Mouse (Mus musculus) heart, embryonic 14.5 days (tissue): Measurements from ENCODE around the gene Alpk1. TPM values are rescaled to one million over a fixed set of nuclear protein-coding genes. Genes with fewer than 3 reads are reported as not detected.
A peak's percentile ranks its signal among the peaks of the same experiment; 100 is the strongest.

Experiments used
- ATAC-seq: fragments of 200-750 bp; cut with Nextera tagmentation; 2 replicates; pipeline ENCODE4 v1.8.0; 2017; ENCODE audit warnings: low read depth, moderate TSS enrichment; ENCODE audit not compliant: insufficient number of reproducible peaks, insufficient read depth, low FRiP score
- H3K27ac ChIP-seq, 2 experiments: fragments of 200-500 bp in 1 of 2; fragments of 300-500 bp in 1 of 2; sonication (generic) in 1 of 2; replicated peaks in 1 of 2; 2 replicates each; pipeline ENCODE4 v1.5.1; 2012 to 2014; ENCODE audit warnings: low read depth in 2 of 2, low read length in 2 of 2, control low read depth in 1 of 2, mild to moderate bottlenecking in 1 of 2, mixed read lengths in 1 of 2; ENCODE audit not compliant: control insufficient read depth in 1 of 2, insufficient read depth in 1 of 2
- H3K27me3 ChIP-seq: fragments of 300-500 bp; sonication (generic); 2 replicates; pipeline ENCODE4 v1.6.1; 2014; ENCODE audit warnings: mild to moderate bottlenecking, low read length, control low read depth; ENCODE audit not compliant: control insufficient read depth, insufficient read depth
- H3K36me3 ChIP-seq: fragments of 300-500 bp; sonication (generic); 2 replicates; pipeline ENCODE4 v1.6.1; 2014; ENCODE audit warnings: mild to moderate bottlenecking, control low read depth, low read length, mixed read lengths; ENCODE audit not compliant: control insufficient read depth, insufficient read depth
- H3K4me1 ChIP-seq, 2 experiments: fragments of 200-500 bp in 1 of 2; fragments of 300-500 bp in 1 of 2; sonication (generic) in 1 of 2; 2 replicates each; pipeline ENCODE4 v1.6.1; 2012 to 2014; ENCODE audit warnings: low read length in 2 of 2, control low read depth in 1 of 2, mixed read lengths in 1 of 2; ENCODE audit not compliant: control insufficient read depth in 2 of 2, insufficient read depth in 2 of 2
- H3K4me2 ChIP-seq: fragments of 300-500 bp; sonication (generic); 2 replicates; pipeline ENCODE4 v1.6.1; 2014; ENCODE audit warnings: mild to moderate bottlenecking, low read length
- H3K4me3 ChIP-seq, 2 experiments: fragments of 200-500 bp in 1 of 2; fragments of 300-500 bp in 1 of 2; sonication (generic) in 1 of 2; 2 replicates each; pipeline ENCODE4 v1.5.1; 2012 to 2014; ENCODE audit warnings: low read length in 2 of 2, mild to moderate bottlenecking in 2 of 2, control low read depth in 1 of 2, low read depth in 1 of 2, moderate library complexity in 1 of 2; ENCODE audit not compliant: control insufficient read depth in 1 of 2, insufficient read depth in 1 of 2
- H3K9ac ChIP-seq: fragments of 300-500 bp; sonication (generic); 2 replicates; pipeline ENCODE4 v1.6.1; 2014; ENCODE audit warnings: mild to moderate bottlenecking, low read length
- H3K9me3 ChIP-seq: fragments of 300-500 bp; sonication (generic); 2 replicates; pipeline ENCODE4 v1.6.1; 2016; ENCODE audit warnings: low read length, control low read depth; ENCODE audit not compliant: control insufficient read depth
- WGBS: fragments of 180-500 bp; shearing (Covaris S2); extraction: QIAGEN DNeasy Blood & Tissue Kit; methylation state at CpG from one replicate; pipeline ENCODE4 v1.1.7; 2014; 5-methylcytosine and 5-hydroxymethylcytosine counted together
- polyA plus RNA-seq: library from polyadenylated mRNA; unstranded; fragments of >200 nt; fragmentation: Nextera tagmentation; extraction: Ambion mirVana; gene quantifications from 2 replicates; pipeline ENCODE4 v1.2.1, GENCODE M21; 2014

The Alpk1 gene
- polyA plus RNA-seq, 1 experiment from 2014 or later: 2.0 TPM

- no peak for ATAC-seq
- no peak overlapping the region for H3K27ac ChIP-seq
- peaks cover 2 to 28% of the 10 kb centered on the region in 2 experiments; a peak in 3 of 4 replicates for H3K4me1 ChIP-seq
- H3K27me3 ChIP-seq: peaks cover 95% of the 10 kb centered on the region
- no peak overlapping the region for H3K4me3 ChIP-seq
- WGBS: 9% methylated on average over 17 of the region's 17 CpGs
- H3K9me3 ChIP-seq: no peaks in the 10 kb centered on the region
- no peak overlapping the region for H3K9ac ChIP-seq
- H3K4me2 ChIP-seq: no peak overlapping the region
- no peaks in the 10 kb centered on the region for H3K36me3 ChIP-seq
Observed at GRCm38 (mm10) chr3:127630735-127631372, 149.5 kb downstream of the Alpk1 start.

GRCm38 (mm10) chr3:127630190-127630589, 150.1 kb downstream of the Alpk1 start:
- WGBS: 13% methylated on average over 1 of the region's 1 CpGs
- no peak overlapping the region for H3K9ac ChIP-seq
- H3K4me2 ChIP-seq: no peak overlapping the region
- no peak overlapping the region for H3K27ac ChIP-seq
- no peak overlapping the region for H3K4me3 ChIP-seq
- H3K27me3 ChIP-seq: peaks cover 97% of the 10 kb centered on the region
- ATAC-seq: no peak
- no peaks in the 10 kb centered on the region for H3K9me3 ChIP-seq
- H3K36me3 ChIP-seq: no peaks in the 10 kb centered on the region
- H3K4me1 ChIP-seq: peaks cover 2 to 33% of the 10 kb centered on the region in 2 experiments; a peak in 3 of 4 replicates

GRCm38 (mm10) chr3:127628311-127629184, 151.8 kb downstream of the Alpk1 start:
- no peak overlapping the region for H3K9ac ChIP-seq
- H3K36me3 ChIP-seq: no peaks in the 10 kb centered on the region
- H3K4me2 ChIP-seq: 0 out of 2 replicates have a peak overlapping the region, but pooled peaks have one; percentile 25
- ATAC-seq: no peak
- 0 out of 4 replicates have a peak overlapping the region, but pooled peaks of 1 of the 2 experiments have one; percentile 6 for H3K4me3 ChIP-seq
- 3% methylated on average over 37 of the region's 37 CpGs for WGBS
- H3K9me3 ChIP-seq: no peaks in the 10 kb centered on the region
- peaks cover 94% of the 10 kb centered on the region for H3K27me3 ChIP-seq
- H3K4me1 ChIP-seq: peaks cover 0 to 27% of the 10 kb centered on the region in 2 experiments; a peak in 3 of 4 replicates
- no peak overlapping the region for H3K27ac ChIP-seq

- WGBS: under 1% methylated on average over 9 of the region's 9 CpGs
- Histone ChIP-seq H3K4me3 (0 out of 4 replicates have a peak overlapping the region, but pooled peaks of 1 of the 2 experiments have one; percentile 6), H3K4me2 (0 out of 2 replicates have a peak overlapping the region, but pooled peaks have one; percentile 25)
Observed at GRCm38 (mm10) chr3:127627956-127628310, 152.4 kb downstream of the Alpk1 start.

GRCm38 (mm10) chr3:127627151-127627955, 153.0 kb downstream of the Alpk1 start:
- Histone ChIP-seq H3K4me3 (no peak overlapping the region), H3K9me3 (no peaks in the 10 kb centered on the region), H3K4me2 (no peak overlapping the region), H3K36me3 (no peaks in the 10 kb centered on the region), H3K9ac (no peak overlapping the region), H3K27ac (no peak overlapping the region), H3K4me1 (peaks cover 0 to 15% of the 10 kb centered on the region in 2 experiments; a peak in 3 of 4 replicates), H3K27me3 (peaks cover 83% of the 10 kb centered on the region)
- WGBS: 2% methylated on average over 27 of the region's 28 CpGs
- ATAC-seq: no peak

More at GRCm38 (mm10) chr3:127627956-127628310, 152.4 kb downstream of the Alpk1 start:
- Histone ChIP-seq H3K27ac (no peak overlapping the region), H3K9me3 (no peaks in the 10 kb centered on the region), H3K4me1 (peaks cover 0 to 21% of the 10 kb centered on the region in 2 experiments; a peak in 3 of 4 replicates), H3K9ac (no peak overlapping the region), H3K27me3 (peaks cover 88% of the 10 kb centered on the region), H3K36me3 (no peaks in the 10 kb centered on the region)
- no peak for ATAC-seq

- H3K27ac ChIP-seq: no peak overlapping the region
- no peaks in the 10 kb centered on the region for H3K9me3 ChIP-seq
- no peak for ATAC-seq
- H3K4me1 ChIP-seq: peaks cover 0 to 12% of the 10 kb centered on the region in 2 experiments; a peak in 2 of 4 replicates
- no peaks in the 10 kb centered on the region for H3K36me3 ChIP-seq
- H3K4me2 ChIP-seq: no peak overlapping the region
- peaks cover 74% of the 10 kb centered on the region for H3K27me3 ChIP-seq
- no peak overlapping the region for H3K4me3 ChIP-seq
- no peak overlapping the region for H3K9ac ChIP-seq
- WGBS: 4% methylated on average over 3 of the region's 3 CpGs
Observed at GRCm38 (mm10) chr3:127626524-127626923, 153.8 kb downstream of the Alpk1 start.
